Mouse (Mus musculus): Measurements from ENCODE around the gene Ecm1.

DNA sequence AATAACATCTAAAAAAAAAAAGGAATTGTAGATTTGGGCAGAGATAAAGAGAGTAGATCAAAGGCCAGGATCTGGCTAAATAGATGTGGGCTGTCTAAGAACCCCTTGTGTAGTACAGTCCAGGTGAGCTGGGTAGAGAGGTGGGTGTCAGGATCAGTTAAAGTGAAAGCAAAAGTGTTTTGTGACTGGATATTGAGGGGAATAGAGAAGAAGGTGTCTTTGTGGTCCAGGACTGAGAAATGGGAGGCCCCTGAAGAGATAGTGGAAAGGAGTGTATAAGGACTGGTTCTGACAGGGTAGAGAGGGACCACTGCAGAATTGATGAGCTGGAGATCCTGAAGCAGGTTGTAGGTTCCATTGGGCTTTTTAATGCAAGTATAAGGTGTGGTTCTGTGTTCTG, 29.4 kb downstream of the Ecm1 start:
- TF ChIP-seq CTCF (IDR thresholded peaks at IDR 0.05; ENCODE audit: low read depth), result no peak
- no peak for TF ChIP-seq EP300 (IDR thresholded peaks at IDR 0.05; ENCODE audit: low read depth)

All from heart, postnatal 0 days (tissue).